Mouse (Mus musculus) hindbrain, embryonic 11.5 days (tissue): ENCODE data around the gene C130050O18Rik. TPM values are rescaled to one million over a fixed set of nuclear protein-coding genes. Genes with fewer than 3 reads are reported as not detected.

Experiments used
- ATAC-seq: fragments of 200-750 bp; cut with Nextera tagmentation; 2 replicates; pipeline ENCODE4 v1.8.0; 2017; ENCODE audit warnings: mild to moderate bottlenecking, moderate TSS enrichment, moderate library complexity; ENCODE audit not compliant: low FRiP score
- DNase-seq: peaks from one replicate; pipeline ENCODE4 v3.0.0-alpha.2; 2015; ENCODE audit warnings: low spot score
- H3K27ac ChIP-seq: fragments of 300-500 bp; sonication (generic); 2 replicates; pipeline ENCODE4 v1.5.1; 2014; ENCODE audit warnings: mild to moderate bottlenecking, low read depth, low read length
- H3K27me3 ChIP-seq: fragments of 300-500 bp; sonication (generic); 2 replicates; pipeline ENCODE4 v1.6.1; 2014; ENCODE audit warnings: mild to moderate bottlenecking, low read length, moderate library complexity, mixed read lengths; ENCODE audit not compliant: control insufficient read depth, insufficient read depth
- H3K36me3 ChIP-seq: fragments of 300-500 bp; sonication (generic); 2 replicates; pipeline ENCODE4 v1.6.1; 2014; ENCODE audit warnings: mild to moderate bottlenecking, low read length, moderate library complexity, mixed read lengths; ENCODE audit not compliant: control insufficient read depth, insufficient read depth
- H3K4me1 ChIP-seq: fragments of 300-500 bp; sonication (generic); replicated peaks from 2 replicates; pipeline ENCODE4 v1.6.1; 2014; ENCODE audit warnings: low read length, mixed read lengths; ENCODE audit not compliant: control insufficient read depth, insufficient read depth
- H3K4me2 ChIP-seq: fragments of 300-500 bp; sonication (generic); replicated peaks from 2 replicates; pipeline ENCODE4 v1.6.1; 2014; ENCODE audit warnings: mild to moderate bottlenecking, low read depth, low read length
- H3K4me3 ChIP-seq: fragments of 300-500 bp; sonication (generic); 2 replicates; pipeline ENCODE4 v1.5.1; 2014; ENCODE audit warnings: low read depth, low read length
- H3K9ac ChIP-seq: fragments of 300-500 bp; sonication (generic); 2 replicates; pipeline ENCODE4 v1.6.1; 2014; ENCODE audit warnings: low read depth, low read length
- H3K9me3 ChIP-seq: fragments of 300-500 bp; sonication (generic); 2 replicates; pipeline ENCODE4 v1.6.1; 2016; ENCODE audit warnings: low read length; ENCODE audit not compliant: control insufficient read depth
- WGBS: fragments of 180-500 bp; shearing (Covaris S2); extraction: QIAGEN DNeasy Blood & Tissue Kit; methylation state at CpG from one replicate; pipeline ENCODE4 v1.1.7; 2014; 5-methylcytosine and 5-hydroxymethylcytosine counted together
- polyA plus RNA-seq: library from polyadenylated mRNA; unstranded; fragments of >200 nt; fragmentation: Nextera tagmentation; extraction: Ambion mirVana; gene quantifications from 2 replicates; pipeline ENCODE4 v1.2.1, GENCODE M21; 2014

The C130050O18Rik gene
- polyA plus RNA-seq, 1 experiment from 2014 or later = 0.11 TPM

GRCm38 (mm10) chr5:139391309-139391990 lies 13.6 kb upstream of the C130050O18Rik start:
- Histone ChIP-seq H3K4me3 (no peak overlapping the region), H3K36me3 (no peaks in the 10 kb centered on the region), H3K27me3 (no peaks in the 10 kb centered on the region; the same call in 1 of the 2 replicates), H3K9me3 (no peaks in the 10 kb centered on the region), H3K4me2 (no peak overlapping the region), H3K4me1 (0 out of 2 replicates have a peak, but pooled peaks cover 3% of the 10 kb centered on the region), H3K27ac (no peak overlapping the region), H3K9ac (no peak overlapping the region)
- WGBS = 82% methylated on average over 11 of the region's 11 CpGs
- DNase-seq (no peak), ATAC-seq (no peak)

DNA sequence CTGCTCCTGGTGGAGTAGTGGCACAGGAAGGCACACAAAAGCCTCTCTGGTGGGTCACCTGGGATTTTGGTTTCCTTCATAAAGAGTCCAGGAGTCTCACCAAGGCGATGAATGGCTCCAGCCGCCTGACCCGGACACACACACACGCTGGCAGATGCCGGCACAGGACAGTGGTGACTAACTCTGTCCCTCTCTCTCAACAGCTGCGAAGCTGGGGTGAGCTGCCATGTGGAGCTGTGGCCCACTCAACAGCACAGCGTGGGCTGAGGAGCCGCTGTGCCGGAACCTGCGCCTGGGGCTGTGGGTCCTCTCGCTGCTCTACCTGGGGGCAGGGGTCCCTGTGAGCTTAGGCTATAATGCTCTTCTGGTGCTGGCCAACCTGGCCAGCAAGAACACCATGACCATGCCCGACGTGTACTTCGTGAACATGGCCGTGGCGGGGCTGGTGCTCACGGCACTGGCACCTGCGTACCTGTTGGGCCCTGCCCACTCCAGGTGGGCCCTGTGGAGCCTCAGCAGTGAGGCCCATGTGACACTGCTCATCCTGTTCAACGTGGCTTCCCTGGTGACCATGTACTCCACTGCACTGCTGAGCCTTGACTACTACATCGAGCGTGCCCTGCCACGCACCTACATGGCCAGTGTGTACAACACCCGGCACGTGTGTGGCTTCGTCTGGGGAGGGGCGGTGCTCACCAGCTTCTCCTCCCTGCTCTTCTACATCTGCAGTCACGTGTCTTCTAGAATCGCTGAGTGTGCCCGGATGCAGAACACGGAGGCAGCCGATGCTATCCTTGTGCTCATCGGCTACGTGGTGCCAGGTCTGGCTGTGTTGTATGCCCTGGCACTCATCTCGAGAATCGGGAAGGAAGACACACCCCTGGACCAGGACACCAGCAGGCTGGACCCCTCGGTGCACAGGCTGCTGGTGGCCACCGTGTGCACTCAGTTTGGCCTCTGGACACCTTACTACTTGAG lies 12.6 kb upstream of the C130050O18Rik start:
- no peak overlapping the region for H3K4me2 ChIP-seq
- H3K9me3 ChIP-seq = no peaks in the 10 kb centered on the region
- DNase-seq (no peak), ATAC-seq (no peak)
- H3K36me3 ChIP-seq = no peaks in the 10 kb centered on the region
- H3K4me3 ChIP-seq = no peak overlapping the region
- no peaks in the 10 kb centered on the region; the same call in 1 of the 2 replicates for H3K27me3 ChIP-seq
- 94% methylated on average over 37 of the region's 37 CpGs for WGBS
- H3K4me1 ChIP-seq = 0 out of 2 replicates have a peak, but pooled peaks cover 3% of the 10 kb centered on the region
- no peak overlapping the region for H3K9ac ChIP-seq
- H3K27ac ChIP-seq = no peak overlapping the region

DNA sequence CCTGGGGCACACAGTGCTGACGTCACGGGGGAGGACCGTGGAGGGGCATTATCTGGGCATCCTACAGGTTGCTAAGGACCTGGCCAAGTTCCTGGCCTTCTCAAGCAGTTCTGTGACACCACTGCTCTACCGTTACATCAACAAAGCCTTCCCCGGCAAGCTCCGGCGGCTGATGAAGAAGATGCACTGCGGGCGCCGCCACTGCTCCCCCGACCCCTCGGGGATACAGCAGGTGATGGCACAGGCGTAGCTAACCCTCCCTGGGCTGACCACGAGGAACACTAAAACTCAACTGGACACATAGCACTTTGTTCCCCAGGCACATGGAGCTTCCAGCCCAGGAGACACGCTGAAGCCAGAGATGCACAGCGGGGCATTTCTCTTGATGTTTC lies 11.9 kb upstream of the C130050O18Rik start:
- no peak overlapping the region for H3K27ac ChIP-seq
- WGBS = 88% methylated on average over 16 of the region's 16 CpGs
- no peaks in the 10 kb centered on the region; the same call in 1 of the 2 replicates for H3K27me3 ChIP-seq
- H3K9ac ChIP-seq = no peak overlapping the region
- ATAC-seq = no peak
- H3K9me3 ChIP-seq = no peaks in the 10 kb centered on the region
- H3K4me2 ChIP-seq = no peak overlapping the region
- no peaks in the 10 kb centered on the region for H3K36me3 ChIP-seq
- no peak for DNase-seq
- 0 out of 2 replicates have a peak, but pooled peaks cover 3% of the 10 kb centered on the region for H3K4me1 ChIP-seq
- no peak overlapping the region for H3K4me3 ChIP-seq

DNA sequence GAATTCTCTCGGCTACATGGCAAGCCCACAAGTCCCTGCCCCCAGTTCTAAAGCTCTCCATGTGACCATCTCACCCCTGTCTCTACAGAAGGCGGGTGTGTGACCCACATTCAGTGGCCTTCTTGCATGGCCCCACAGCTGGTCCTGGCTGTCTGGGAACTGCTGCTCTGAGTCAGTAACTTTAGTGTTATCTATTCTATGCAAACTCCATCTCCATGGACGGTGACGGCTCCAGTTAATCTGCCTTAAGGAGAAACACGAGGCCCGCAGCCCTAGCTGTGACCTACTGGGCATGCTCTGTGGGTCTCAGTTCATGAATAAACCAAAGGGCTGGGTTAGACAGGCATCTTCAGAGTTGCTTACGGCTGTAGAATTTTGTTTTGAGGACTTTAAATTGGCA lies 10.7 kb upstream of the C130050O18Rik start:
- ATAC-seq = no peak
- no peak overlapping the region for H3K27ac ChIP-seq
- H3K4me2 ChIP-seq = no peak overlapping the region
- 0 out of 2 replicates have a peak, but pooled peaks cover 2% of the 10 kb centered on the region for H3K4me1 ChIP-seq
- H3K4me3 ChIP-seq = no peak overlapping the region
- no peaks in the 10 kb centered on the region for H3K36me3 ChIP-seq
- no peaks in the 10 kb centered on the region for H3K9me3 ChIP-seq
- no peaks in the 10 kb centered on the region; the same call in 1 of the 2 replicates for H3K27me3 ChIP-seq
- no peak overlapping the region for H3K9ac ChIP-seq
- no peak for DNase-seq
- 81% methylated on average over 7 of the region's 7 CpGs for WGBS

DNA sequence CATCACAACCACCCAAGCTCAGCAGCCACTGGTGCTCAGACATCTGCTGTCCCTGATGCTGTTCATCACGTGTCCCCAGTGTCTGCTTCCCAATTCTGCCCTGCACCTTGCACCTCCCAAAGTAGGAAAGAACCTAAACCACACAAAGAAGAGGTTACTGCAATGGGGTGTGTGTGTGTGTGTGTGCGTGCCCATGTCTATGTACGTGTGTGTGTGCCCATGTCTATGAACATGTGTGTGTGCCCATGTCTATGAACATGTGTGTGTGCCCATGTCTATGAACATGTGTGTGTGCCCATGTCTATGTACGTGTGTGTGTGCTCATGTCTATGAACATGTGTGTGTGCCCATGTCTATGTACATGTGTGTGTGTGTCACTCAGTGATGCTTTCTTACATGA lies 9.6 kb upstream of the C130050O18Rik start:
- Histone ChIP-seq H3K4me2 (no peak overlapping the region), H3K36me3 (no peaks in the 10 kb centered on the region), H3K4me1 (no peaks in the 10 kb centered on the region), H3K9me3 (no peaks in the 10 kb centered on the region), H3K4me3 (no peak overlapping the region), H3K27me3 (no peaks in the 10 kb centered on the region; the same call in 1 of the 2 replicates), H3K27ac (no peak overlapping the region), H3K9ac (no peak overlapping the region)
- no peak for DNase-seq
- 91% methylated on average over 4 of the region's 4 CpGs for WGBS
- no peak for ATAC-seq

GRCm38 (mm10) chr5:139397359-139397916 lies 7.6 kb upstream of the C130050O18Rik start:
- no peak for ATAC-seq

DNA sequence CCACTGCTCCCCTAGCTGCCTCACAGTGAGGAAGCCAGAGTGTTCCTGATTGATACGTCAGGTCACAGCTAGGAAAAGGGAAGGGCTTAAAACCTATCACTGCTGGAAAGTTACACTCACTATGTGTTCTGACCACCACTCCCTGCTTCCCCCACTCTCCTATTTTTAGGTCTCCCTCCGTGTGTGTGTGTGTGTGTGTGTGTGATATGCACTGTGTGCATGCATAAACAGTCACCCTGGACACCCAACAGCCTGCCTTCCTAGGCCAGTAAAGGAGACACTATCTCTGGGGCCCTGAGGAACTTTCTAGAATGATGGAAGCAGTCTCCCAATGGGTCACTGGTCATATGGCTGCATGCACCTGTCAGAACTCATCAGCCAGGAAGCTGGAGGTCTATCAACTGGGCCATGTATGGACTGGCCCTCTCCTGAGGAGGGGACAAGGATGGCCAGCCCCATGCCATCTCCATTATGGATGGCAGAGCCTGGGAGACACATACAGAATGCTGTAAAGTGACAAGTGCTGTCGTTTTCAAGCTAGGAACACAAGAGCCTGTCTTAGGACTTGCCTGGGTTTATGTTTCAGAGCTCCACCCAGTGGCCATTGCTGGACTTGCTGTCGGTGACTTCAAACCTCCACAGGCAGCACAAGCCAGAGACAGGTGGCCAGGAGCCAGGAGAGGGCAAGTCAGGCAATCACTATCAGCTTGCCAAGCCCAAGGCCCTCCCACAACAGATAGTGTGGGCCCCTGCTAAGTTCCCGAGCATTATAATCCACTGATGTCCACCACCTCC lies 6.9 kb upstream of the C130050O18Rik start:
- Histone ChIP-seq H3K4me2 (no peak overlapping the region), H3K27me3 (no peaks in the 10 kb centered on the region), H3K27ac (no peak overlapping the region), H3K9ac (no peak overlapping the region), H3K9me3 (no peaks in the 10 kb centered on the region), H3K4me1 (no peaks in the 10 kb centered on the region), H3K4me3 (no peak overlapping the region), H3K36me3 (no peaks in the 10 kb centered on the region)
- WGBS = 42% methylated on average over 5 of the region's 5 CpGs
- DNase-seq (peak; percentile 84), ATAC-seq (0 out of 2 replicates have a peak, but pooled peaks have one; percentile 47)

More at GRCm38 (mm10) chr5:139397359-139397916, 7.6 kb upstream of the C130050O18Rik start:
- H3K27ac ChIP-seq = no peak overlapping the region
- H3K27me3 ChIP-seq = no peaks in the 10 kb centered on the region; the same call in 1 of the 2 replicates
- H3K4me1 ChIP-seq = no peaks in the 10 kb centered on the region
- DNase-seq = no peak
- no peaks in the 10 kb centered on the region for H3K36me3 ChIP-seq
- H3K9me3 ChIP-seq = no peaks in the 10 kb centered on the region
- no peak overlapping the region for H3K9ac ChIP-seq
- 95% methylated on average over 4 of the region's 4 CpGs for WGBS
- no peak overlapping the region for H3K4me3 ChIP-seq
- no peak overlapping the region for H3K4me2 ChIP-seq

- no peak overlapping the region for H3K4me2 ChIP-seq
- 79% methylated on average over 5 of the region's 5 CpGs for whole genome bisulfite sequencing
- no peaks in the 10 kb centered on the region for H3K27me3 ChIP-seq
- no peak overlapping the region for H3K27ac ChIP-seq
- ATAC-seq (no peak), DNase-seq (no peak)
- H3K36me3 ChIP-seq = no peaks in the 10 kb centered on the region
- no peak overlapping the region for H3K4me3 ChIP-seq
- no peak overlapping the region for H3K9ac ChIP-seq
- H3K9me3 ChIP-seq = no peaks in the 10 kb centered on the region
- H3K4me1 ChIP-seq = no peaks in the 10 kb centered on the region
Observed at GRCm38 (mm10) chr5:139398786-139399185, 6.3 kb upstream of the C130050O18Rik start.
